Mouse (Mus musculus) gastrocnemius, postnatal 4 days (tissue): Measurements from ENCODE around the gene Timm50. TPM values are rescaled to one million over a fixed set of nuclear protein-coding genes. Genes with fewer than 3 reads are reported as not detected.

ENCODE experiments used
- DNase-seq, 2 experiments: peaks; one replicate each; pipeline ENCODE4 v3.0.0; 2021 to 2022; ENCODE audit warnings: low spot score in 2 of 2, mixed read lengths in 2 of 2
- total RNA-seq, 2 experiments: library from RNA; stranded (reverse); gene quantifications; 2 replicates each; pipeline ENCODE4 v1.2.3; 2021

The Timm50 gene
- total RNA-seq, 2 experiments from 2014 or later: 48.9 to 50.0 TPM

DNA sequence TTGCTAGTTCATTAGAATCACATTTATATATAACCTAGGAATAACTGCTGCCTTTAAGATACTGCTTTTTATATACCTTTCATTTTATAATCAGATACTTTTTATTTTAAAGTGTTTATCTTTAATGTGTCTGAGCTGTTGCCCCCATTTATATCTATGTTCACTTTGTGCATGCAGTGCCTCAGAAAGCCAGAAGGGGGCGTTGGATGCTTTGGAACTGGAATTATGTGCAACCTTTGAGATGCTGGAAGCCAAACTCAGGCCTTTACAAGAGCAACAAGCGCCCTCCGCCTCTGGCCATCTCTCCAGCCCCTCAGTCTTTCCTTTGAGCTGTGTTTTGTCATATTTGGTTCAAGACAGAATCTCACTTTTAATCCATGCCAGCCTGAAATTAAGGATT is 40.1 kb downstream of the Timm50 start:
- DNase-seq: no peak

- DNase-seq: no peak
Observed at GRCm38 (mm10) chr7:28269355-28269754, 42.5 kb downstream of the Timm50 start.

DNA sequence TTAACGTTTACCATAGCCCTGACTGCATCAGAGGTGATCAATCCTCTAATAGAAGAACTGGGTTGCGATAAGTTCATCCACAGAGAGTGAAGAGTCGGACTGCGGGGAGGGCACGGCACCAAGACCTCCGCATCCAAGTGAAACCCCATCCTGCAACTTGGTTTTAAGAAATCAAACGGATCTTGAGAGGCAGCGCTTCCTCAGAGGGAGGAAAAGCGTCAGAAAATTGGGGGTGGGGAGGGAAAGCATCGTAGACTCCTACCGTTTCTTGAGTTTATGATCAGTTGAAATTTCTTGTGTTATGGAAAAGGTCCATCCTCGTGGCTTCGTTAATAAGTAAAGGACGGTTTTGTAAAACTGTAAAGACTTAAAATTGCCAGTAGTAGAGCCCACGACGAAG is 43.3 kb downstream of the Timm50 start:
- DNase-seq: no peak

DNA sequence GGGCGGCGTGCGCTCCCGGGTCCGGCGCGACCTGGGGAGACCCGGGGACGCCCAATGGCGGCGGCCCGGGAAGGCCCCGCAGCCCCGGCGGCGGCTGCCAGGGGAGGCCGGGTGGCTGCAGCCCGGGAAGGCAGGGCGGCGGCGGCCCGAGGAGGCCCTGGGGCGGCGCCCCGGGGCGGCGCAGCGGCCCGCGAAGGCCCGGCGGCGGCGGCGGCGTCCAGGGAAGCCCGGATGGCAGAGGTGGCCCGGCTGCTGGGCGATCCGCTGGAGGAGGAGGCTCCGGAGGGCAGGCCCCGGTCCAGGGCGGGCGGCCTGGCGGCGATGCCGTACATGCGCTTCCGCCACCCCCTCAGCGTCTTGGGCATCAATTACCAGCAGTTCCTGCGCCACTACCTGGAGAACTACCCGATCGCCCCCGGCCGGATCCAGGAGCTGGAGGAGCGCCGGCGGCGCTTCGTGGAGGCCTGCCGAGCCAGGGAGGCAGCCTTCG is 43.8 kb downstream of the Timm50 start:
- peak in 1 of 2 experiments; percentile 61 for DNase-seq

DNA sequence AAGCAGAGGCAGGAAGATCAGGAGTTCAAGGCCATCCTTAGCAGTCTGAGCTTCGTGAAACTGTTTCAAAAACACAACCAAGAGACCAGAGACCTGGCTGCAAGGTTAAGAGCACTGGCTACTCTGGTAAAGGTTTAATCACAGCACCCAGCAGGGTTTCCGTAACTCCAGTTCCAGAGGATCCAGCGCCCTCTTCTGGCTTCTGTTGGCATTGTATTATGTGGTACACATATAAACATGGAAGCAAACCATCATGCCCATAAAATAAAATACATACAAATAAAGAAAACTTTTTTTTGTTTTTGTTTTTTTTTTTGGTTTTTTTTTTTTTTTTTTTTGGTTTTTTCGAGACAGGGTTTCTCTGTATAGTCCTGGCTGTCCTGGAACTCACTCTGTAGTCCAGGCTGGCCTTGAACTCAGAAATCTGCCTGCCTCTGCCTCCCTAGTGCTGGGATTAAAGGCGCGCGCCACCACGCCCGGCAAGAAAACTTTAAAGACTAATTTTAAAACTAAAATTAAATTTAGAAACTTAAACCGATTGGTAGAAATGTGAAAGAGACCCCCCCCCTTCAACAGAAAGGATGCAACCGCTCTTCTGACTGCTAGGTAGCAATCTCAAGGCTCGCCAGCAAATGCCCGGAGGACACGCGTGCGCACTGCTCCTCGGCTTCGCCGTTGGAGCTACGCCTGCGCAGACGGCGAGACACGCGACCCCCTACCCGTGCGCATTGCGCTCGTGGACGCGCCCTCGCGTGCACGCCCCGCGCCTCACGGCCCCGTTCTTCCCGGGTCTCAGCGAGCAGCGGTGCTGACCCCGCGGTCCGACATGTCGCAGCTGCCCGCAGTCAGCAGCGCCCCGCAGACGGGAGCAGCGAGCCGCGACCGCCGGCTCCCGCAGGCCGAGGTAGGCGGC is 44.5 kb downstream of the Timm50 start, which contains the start of gene Eid2:
Gene Eid2, plus strand, starts transcription at position 753 of the 913 bp plus-strand sequence.
- peak; percentile 58 to 82 for DNase-seq

- DNase-seq: no peak
Observed at GRCm38 (mm10) chr7:28265391-28265790, 46.5 kb downstream of the Timm50 start.

DNA sequence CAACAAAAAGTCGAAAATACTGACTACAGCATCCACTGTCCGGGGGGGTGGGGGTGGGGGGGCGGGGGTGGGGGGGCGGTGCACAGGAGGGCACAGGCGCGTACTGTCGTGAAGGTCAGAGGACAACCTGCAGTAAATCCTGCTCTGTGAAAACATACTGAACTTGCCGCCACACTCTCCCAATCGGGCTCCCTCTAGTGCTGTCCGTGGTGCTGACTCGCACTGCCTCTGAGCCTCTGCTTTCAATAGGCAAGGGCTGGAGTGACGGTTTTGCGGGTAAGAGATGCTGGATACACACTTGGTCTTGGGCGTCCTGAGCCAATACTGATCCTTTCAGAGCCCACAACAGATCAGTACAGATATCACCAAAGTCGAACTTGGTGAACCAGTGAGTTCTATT is 48.1 kb downstream of the Timm50 start:
- DNase-seq: peak; percentile 50 to 74

DNA sequence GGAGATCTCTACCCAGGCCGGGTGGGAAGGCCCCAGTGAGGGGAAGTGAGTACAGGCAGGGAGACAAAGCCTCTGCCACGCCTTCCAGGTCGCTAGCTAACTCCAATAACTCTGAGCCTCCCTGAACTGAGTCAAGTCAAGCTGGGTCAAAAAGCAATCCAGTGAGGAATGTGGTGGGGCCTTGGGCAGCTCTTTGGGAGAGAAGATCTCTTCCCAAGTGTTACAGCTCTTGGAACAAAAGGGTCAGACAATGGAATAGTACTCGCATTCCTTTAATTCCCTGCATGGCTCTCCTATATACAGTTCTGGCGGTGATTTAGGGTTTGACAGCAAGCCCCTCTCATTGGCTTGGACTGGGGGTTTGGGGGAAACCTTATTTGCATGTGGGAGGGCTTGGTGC is 49.0 kb downstream of the Timm50 start:
- no peak for DNase-seq

Other genes with a start within 250 kb of the Timm50 start
- under 1 TPM in 1 of 2 experiments, not detected in 1; 0.05 TPM for gene Fcgbp, start 240.8 kb downstream of the Timm50 start, total RNA-seq
- not detected for gene 9530053A07Rik, start 182.6 kb downstream of the Timm50 start, total RNA-seq
- gene Fbl, start 142.4 kb downstream of the Timm50 start, total RNA-seq: 10 to 100 TPM; 61.2 to 64.8 TPM
- 100 to 1,000 TPM; 118 to 131 TPM for gene Dyrk1b, start 132.6 kb downstream of the Timm50 start, total RNA-seq
- 10 to 100 TPM; 23.0 to 26.4 TPM for gene Eid2, start 44.2 kb downstream of the Timm50 start, total RNA-seq
- gene Eid2b, start 34.3 kb downstream of the Timm50 start, total RNA-seq: 10 to 100 TPM; 10.7 to 12.0 TPM
- gene Selenov, start 20.9 kb downstream of the Timm50 start, total RNA-seq: not detected
- gene Dll3, start 9.8 kb downstream of the Timm50 start, total RNA-seq: not detected
- 10 to 100 TPM; 76.6 to 78.9 TPM for gene Supt5, start 26.7 kb upstream of the Timm50 start, total RNA-seq
- gene Rps16, start 38.6 kb upstream of the Timm50 start, total RNA-seq: 1,000 to 10,000 TPM; 1,034 to 1,195 TPM
- gene Plekhg2, start 60.5 kb upstream of the Timm50 start, total RNA-seq: 10 to 100 TPM; 41.9 to 42.8 TPM
- 1 to 10 TPM; 8.5 to 9.9 TPM for gene Zfp36, start 68.2 kb upstream of the Timm50 start, total RNA-seq
- 10 to 100 TPM; 23.7 to 25.1 TPM for gene Med29, start 80.6 kb upstream of the Timm50 start, total RNA-seq
- gene Paf1, start 80.9 kb upstream of the Timm50 start, total RNA-seq: 10 to 100 TPM; 41.2 to 55.6 TPM
- gene Gmfg, start 125.4 kb upstream of the Timm50 start, total RNA-seq: 10 to 100 TPM; 16.1 to 16.2 TPM
- gene Lrfn1, start 139.9 kb upstream of the Timm50 start, total RNA-seq: 1 to 10 TPM; 3.3 to 3.6 TPM
- gene Ifnl2, start 198.4 kb upstream of the Timm50 start, total RNA-seq: not detected
- not detected for gene Ifnl3, start 210.8 kb upstream of the Timm50 start, total RNA-seq
- gene Sycn, start 228.8 kb upstream of the Timm50 start, total RNA-seq: not detected
- not detected for gene Nccrp1, start 235.2 kb upstream of the Timm50 start, total RNA-seq